Mouse (Mus musculus): ENCODE measurements around the gene Errfi1. TPM values are rescaled to one million over a fixed set of nuclear protein-coding genes. Genes with fewer than 3 reads are reported as not detected.
"Not testable (repeated sequence)": the region's sequence is repeated elsewhere in the genome, so short reads cannot be mapped to it uniquely, and the experiment has no call there.

Errfi1 gene
- polyA plus RNA-seq, 1 experiment from 2014 or later = 60.4 TPM

GRCm38 (mm10) chr4:150908512-150908911 lies 54.8 kb downstream of the Errfi1 start:
- 81% methylated on average over 5 of the region's 5 CpGs for WGBS
- Histone ChIP-seq H3K36me3 (peaks cover 33% of the 10 kb centered on the region), H3K4me3 (peak overlapping the region; percentile 60; the same call in 1 of the 2 replicates), H3K4me2 (peak overlapping the region; percentile 81; the same call in 1 of the 2 replicates), H3K4me1 (replicated peaks) (peaks cover 27% of the 10 kb centered on the region)
- not testable (repeated sequence) for H3K27me3 ChIP-seq; H3K27ac ChIP-seq (replicated peaks); H3K9ac ChIP-seq; H3K9me3 ChIP-seq; ATAC-seq (ENCODE audit: low read depth)

DNA sequence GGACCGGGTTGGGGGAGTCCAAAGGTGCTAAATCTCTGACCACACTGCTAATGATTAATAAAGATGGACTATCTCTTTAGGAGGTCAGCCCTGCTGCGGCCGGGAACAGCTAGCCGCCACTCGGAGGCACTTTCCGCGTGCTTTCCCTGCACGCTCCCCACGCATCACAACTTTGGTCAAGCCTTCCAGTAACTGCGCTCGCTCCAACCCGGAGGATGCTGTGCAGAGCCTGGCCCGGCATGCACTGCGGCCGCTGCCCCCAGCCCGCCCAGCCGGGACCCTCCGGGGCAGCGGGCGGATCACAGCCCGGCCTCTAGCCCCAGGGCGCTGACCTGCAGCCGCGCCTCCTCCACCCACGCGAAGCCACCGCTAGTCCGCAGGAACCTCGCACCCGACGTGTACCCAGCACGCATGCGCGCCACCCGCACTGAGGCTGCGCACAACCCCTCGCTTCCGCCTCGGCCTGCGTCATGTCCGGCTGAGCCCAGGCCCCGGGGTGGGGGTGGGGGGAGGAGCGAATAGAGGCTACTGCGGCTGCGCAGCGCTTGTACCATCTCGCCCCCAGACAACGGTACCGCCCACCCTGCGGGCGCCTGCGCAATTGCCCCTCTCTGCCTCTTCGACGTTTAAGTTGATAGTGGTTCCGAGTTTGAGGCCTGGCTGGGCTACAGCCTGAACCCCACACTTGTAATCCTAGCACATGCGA lies 55.9 kb downstream of the Errfi1 start:
- peak overlapping the region; percentile 77 for H3K27ac ChIP-seq (replicated peaks)
- no peaks in the 10 kb centered on the region for H3K9me3 ChIP-seq
- under 1% methylated on average over 56 of the region's 56 CpGs for WGBS
- ATAC-seq (ENCODE audit: low read depth) = peak; percentile 74
- peaks cover 31% of the 10 kb centered on the region for H3K4me1 ChIP-seq (replicated peaks)
- no peaks in the 10 kb centered on the region for H3K27me3 ChIP-seq
- H3K9ac ChIP-seq = peak overlapping the region; percentile 78
- H3K4me3 ChIP-seq = peak overlapping the region; percentile 60
- peak overlapping the region; percentile 81 for H3K4me2 ChIP-seq
- H3K36me3 ChIP-seq = peaks cover 25% of the 10 kb centered on the region

- 87% methylated on average over 19 of the region's 19 CpGs for WGBS
- H3K4me3 ChIP-seq = peak overlapping the region; percentile 60
- H3K4me1 ChIP-seq (replicated peaks) = peaks cover 38% of the 10 kb centered on the region
- no peaks in the 10 kb centered on the region for H3K9me3 ChIP-seq
- H3K36me3 ChIP-seq = peaks cover 19% of the 10 kb centered on the region
- ATAC-seq (ENCODE audit: low read depth) = peak; percentile 17; the same call in 1 of the 2 replicates
- H3K27me3 ChIP-seq = no peaks in the 10 kb centered on the region
- no peak overlapping the region for H3K9ac ChIP-seq
- H3K27ac ChIP-seq (replicated peaks) = peak overlapping the region; percentile 59
- H3K4me2 ChIP-seq = peak overlapping the region; percentile 81
Measured at GRCm38 (mm10) chr4:150910164-150910951, 56.6 kb downstream of the Errfi1 start.

- peak overlapping the region; percentile 84 for H3K9ac ChIP-seq
- ATAC-seq (ENCODE audit: low read depth) = no peak
- H3K4me2 ChIP-seq = peak overlapping the region; percentile 73
- H3K9me3 ChIP-seq = no peaks in the 10 kb centered on the region
- 17% methylated on average over 12 of the region's 12 CpGs for WGBS
- H3K4me1 ChIP-seq (replicated peaks) = peaks cover 30% of the 10 kb centered on the region
- H3K27ac ChIP-seq (replicated peaks) = peak overlapping the region; percentile 81
- no peaks in the 10 kb centered on the region for H3K27me3 ChIP-seq
- H3K36me3 ChIP-seq = no peaks in the 10 kb centered on the region
- H3K4me3 ChIP-seq = peak overlapping the region; percentile 55
Measured at GRCm38 (mm10) chr4:150913743-150914142, 60.0 kb downstream of the Errfi1 start.

- H3K4me1 ChIP-seq (replicated peaks) = peaks cover 25% of the 10 kb centered on the region
- peak within 1 kb of the TSS; percentile 73 for H3K4me2 ChIP-seq
- H3K4me3 ChIP-seq = peak within 1 kb of the TSS; percentile 55
- no peaks in the 10 kb centered on the region for H3K36me3 ChIP-seq
- under 1% methylated on average over 48 of the region's 48 CpGs for WGBS
- ATAC-seq (ENCODE audit: low read depth) = peak; percentile 78
- H3K27ac ChIP-seq (replicated peaks) = peak within 1 kb of the TSS; percentile 81
- H3K9ac ChIP-seq = peak within 1 kb of the TSS; percentile 84
- no peaks in the 10 kb centered on the region for H3K27me3 ChIP-seq
- no peaks in the 10 kb centered on the region for H3K9me3 ChIP-seq
Measured at GRCm38 (mm10) chr4:150914290-150914733, 60.6 kb downstream of the Errfi1 start, which contains the start of the genes Park7 and Tnfrsf9. Park7 (minus strand) TSS chr4:150914437. Tnfrsf9 (plus strand) TSS chr4:150914562.

- Histone ChIP-seq H3K27ac (replicated peaks) (peak overlapping the region; percentile 80), H3K9ac (peak overlapping the region; percentile 84), H3K9me3 (no peaks in the 10 kb centered on the region), H3K4me1 (replicated peaks) (peaks cover 22% of the 10 kb centered on the region), H3K27me3 (no peaks in the 10 kb centered on the region), H3K4me2 (peak overlapping the region; percentile 73), H3K36me3 (no peaks in the 10 kb centered on the region), H3K4me3 (peak overlapping the region; percentile 55)
- 43% methylated on average over 10 of the region's 10 CpGs for WGBS
- ATAC-seq (ENCODE audit: low read depth) = no peak
Measured at GRCm38 (mm10) chr4:150915181-150915906, 61.6 kb downstream of the Errfi1 start.

DNA sequence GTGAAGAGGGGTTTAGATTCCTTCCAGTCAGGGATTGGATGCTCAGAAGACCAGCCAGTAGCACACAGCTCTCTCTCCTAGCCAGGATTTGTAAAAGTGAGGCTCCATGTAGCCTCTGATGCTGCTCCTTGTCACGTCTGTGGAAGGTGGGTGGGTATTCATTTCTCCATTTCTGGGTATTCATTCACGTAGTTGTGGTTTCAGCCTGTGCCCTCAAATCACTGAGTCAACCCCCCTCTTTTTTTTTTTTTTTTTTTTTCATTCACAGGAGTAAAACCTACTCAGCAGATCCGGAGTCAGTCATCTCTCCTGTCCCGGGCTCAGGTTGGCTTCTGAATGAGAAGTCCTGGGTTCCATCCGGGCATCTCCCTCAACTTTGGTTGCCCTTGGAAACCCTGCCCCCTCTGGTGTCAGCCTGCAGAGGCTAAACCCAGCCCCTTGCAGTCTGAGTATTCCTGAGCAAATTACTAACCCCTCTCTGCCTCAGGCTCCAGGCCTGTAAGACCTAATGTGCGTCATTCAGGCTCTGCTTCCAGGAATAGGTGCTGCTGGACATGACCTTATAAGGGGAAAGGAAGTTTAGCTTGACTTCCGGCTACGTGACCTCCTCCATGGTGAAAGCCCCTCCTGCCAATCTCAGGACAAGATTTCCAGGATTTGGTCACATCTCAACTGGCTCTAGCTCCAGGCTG lies 63.8 kb downstream of the Errfi1 start:
- no peak for ATAC-seq (ENCODE audit: low read depth)
- Histone ChIP-seq H3K4me2 (no peak overlapping the region), H3K36me3 (no peaks in the 10 kb centered on the region), H3K4me3 (no peak overlapping the region), H3K4me1 (replicated peaks) (peaks cover 22% of the 10 kb centered on the region), H3K9me3 (no peaks in the 10 kb centered on the region), H3K9ac (no peak overlapping the region), H3K27ac (replicated peaks) (no peak overlapping the region), H3K27me3 (no peaks in the 10 kb centered on the region)
- 76% methylated on average over 8 of the region's 8 CpGs for WGBS

Other genes with a start within 250 kb of the Errfi1 start
- gene Slc45a1, start 201.7 kb upstream of the Errfi1 start, polyA plus RNA-seq (2015; fragmentation: Nextera tagmentation; extraction: Ambion mirVana) = 26.8 and 28.6 TPM in 2 replicates
- gene Park7, start 60.5 kb downstream of the Errfi1 start, polyA plus RNA-seq (2015; fragmentation: Nextera tagmentation; extraction: Ambion mirVana) = 369 and 374 TPM in 2 replicates
- gene Tnfrsf9, start 60.6 kb downstream of the Errfi1 start, polyA plus RNA-seq (2015; fragmentation: Nextera tagmentation; extraction: Ambion mirVana) = 0.29 and 0.50 TPM in 2 replicates
- 0.81 and 1.3 TPM in 2 replicates for gene Uts2, start 143.2 kb downstream of the Errfi1 start, polyA plus RNA-seq (2015; fragmentation: Nextera tagmentation; extraction: Ambion mirVana)
- 3.7 and 3.9 TPM in 2 replicates for gene Per3, start 190.7 kb downstream of the Errfi1 start, polyA plus RNA-seq (2015; fragmentation: Nextera tagmentation; extraction: Ambion mirVana)
- gene Vamp3, start 204.0 kb downstream of the Errfi1 start, polyA plus RNA-seq (2015; fragmentation: Nextera tagmentation; extraction: Ambion mirVana) = 55.6 and 69.1 TPM in 2 replicates
- 0.36 TPM in 1 of 2 replicates, not detected in the other for gene Gm13090, start 235.7 kb downstream of the Errfi1 start, polyA plus RNA-seq (2015; fragmentation: Nextera tagmentation; extraction: Ambion mirVana)